ENCODE assay signal across 21 mouse cellular contexts in genomic region chr10:106006861-106007260, GRCm38 (mm10).
DNase-seq lines count a peak whose midpoint lies in the region; TF ChIP-seq lines count a peak whose summit lies in the region.
"Had no signal": no experiment of that assay in that cellular context is flagged by ENCODE, and none has a peak within 500 bp of the region (broad histone marks: within the 10 kb centered on the region; RNA-seq: fewer than 3 reads in every experiment).

No protein-coding gene starts in this region.

- peak overlapping the region; percentile 45 to 79; a peak in 3 of 4 replicates for H3K4me3 ChIP-seq in ES-E14 (ENCODE audit: insufficient read depth in 1 of 2, low read depth in 1 of 2, low read length in 2 of 2, poor library complexity in 1 of 2, severe bottlenecking in 1 of 2)
- H3K4me3 ChIP-seq: embryonic facial prominence, embryonic 13.5 days; erythroblast, embryonic 14.5 days; forebrain, embryonic 12.5 days; heart, embryonic 15.5 days; hindbrain, embryonic 13.5 days had no signal

- H3K27ac ChIP-seq in ES-E14 (ENCODE audit: insufficient read depth, low read depth, low read length, poor library complexity, severe bottlenecking): peak overlapping the region; percentile 88
- H3K27ac ChIP-seq: embryonic facial prominence, embryonic 13.5 days; forebrain, embryonic 12.5 days; heart, embryonic 15.5 days; hindbrain, embryonic 13.5 days; kidney, postnatal 0 days; macrophage had no signal

- H3K9me3 ChIP-seq in ES-E14 (ENCODE audit: control insufficient read depth, insufficient read depth, low read depth, low read length): no peaks in the 10 kb centered on the region
- H3K9me3 ChIP-seq: embryonic facial prominence, embryonic 13.5 days; forebrain, embryonic 12.5 days; heart, embryonic 15.5 days; hindbrain, embryonic 13.5 days had no signal

- in situ Hi-C loops in ES-E14 (cut with MboI; ENCODE audit: low sequenced_read_pairs in 2 of 2, unreplicated experiment in 2 of 2): no loop called here

- H3K36me3 ChIP-seq in ES-E14 (ENCODE audit: control insufficient read depth, insufficient read depth, low read length, poor library complexity, severe bottlenecking): no peaks in the 10 kb centered on the region
- H3K36me3 ChIP-seq: embryonic facial prominence, embryonic 13.5 days; forebrain, embryonic 12.5 days; heart, embryonic 15.5 days; hindbrain, embryonic 13.5 days had no signal

- peak overlapping the region; percentile 38; the same call in 1 of the 2 replicates for H3K9ac ChIP-seq in ES-E14 (ENCODE audit: insufficient read depth, low read depth, low read length, poor library complexity, severe bottlenecking)
- H3K9ac ChIP-seq: embryonic facial prominence, embryonic 13.5 days; forebrain, embryonic 12.5 days; heart, embryonic 15.5 days; hindbrain, embryonic 13.5 days; liver, postnatal 0 days had no signal

- peak; percentile 12 to 15 for DNase-seq in cerebellum, adult 18-20 months
- DNase-seq in cerebellum, adult 8-10 months: no peak
- DNase-seq in layer of hippocampus, adult 18-20 months (ENCODE audit: low spot score in 2 of 2): peak; percentile 11 to 57
- no peak for DNase-seq in layer of hippocampus, adult 9-10 months (ENCODE audit: low spot score)
- DNase-seq in ES-E14 (ENCODE audit: low read depth, low spot score) (no peak), liver (no peak)
- peak; percentile 26 for DNase-seq in layer of hippocampus, adult 9-11 months
- DNase-seq in thymus, postnatal 0 days (ENCODE audit: low spot score): no peak
- DNase-seq: adrenal gland, adult 8-10 months; embryo, embryonic 11 days; heart, postnatal 36 days; kidney, adult 2 months; liver, postnatal 0 days; thymus, adult 18-20 months had no signal

- H3K4me1 ChIP-seq in ES-E14 (ENCODE audit: control insufficient read depth in 2 of 2, insufficient read depth in 2 of 2, low read length in 2 of 2, poor library complexity in 1 of 2): peaks cover 0 to 5% of the 10 kb centered on the region in 2 experiments; a peak in 2 of 4 replicates
- H3K4me1 ChIP-seq: embryonic facial prominence, embryonic 13.5 days; forebrain, embryonic 12.5 days; heart, embryonic 15.5 days; hindbrain, embryonic 13.5 days had no signal

TF ChIP-seq in ES-E14, 5 proteins besides CTCF, POLR2A, EP300 and RAD21:
- TF ChIP-seq CHD2 (IDR thresholded peaks at IDR 0.05; ENCODE audit: low read depth, low read length) (no peak), ZNF384 (IDR thresholded peaks at IDR 0.05; ENCODE audit: low read depth, low read length) (peak; percentile 48; the same call in 1 of the 2 replicates)

Comparison
In these comparisons a context has a peak if more than half of its experiments do, and no peak if none do; other contexts are left out.
1. DNase-seq: peak in cerebellum, adult 18-20 months (2 of 2), layer of hippocampus, adult 18-20 months (2 of 2) and layer of hippocampus, adult 9-11 months (single experiment); none in cerebellum, adult 8-10 months (single experiment), layer of hippocampus, adult 9-10 months (single experiment), ES-E14 (single experiment), thymus, postnatal 0 days (single experiment) and liver (single experiment).